Mouse (Mus musculus) kidney, embryonic 14.5 days (tissue): ENCODE measurements around the gene Ccdc124. TPM values are rescaled to one million over a fixed set of nuclear protein-coding genes. Genes with fewer than 3 reads are reported as not detected.
"Not testable (repeated sequence)": the region's sequence is repeated elsewhere in the genome, so short reads cannot be mapped to it uniquely, and the experiment has no call there.

Experiments
- ATAC-seq: fragments of 200-750 bp; cut with Nextera tagmentation; 2 replicates; pipeline ENCODE4 v1.8.0; 2017; ENCODE audit warnings: moderate number of reproducible peaks, mild to moderate bottlenecking, moderate TSS enrichment, moderate library complexity; ENCODE audit not compliant: low FRiP score, low TSS enrichment
- H3K27ac ChIP-seq: fragments of 300-500 bp; sonication (generic); 2 replicates; pipeline ENCODE4 v1.5.1; 2014; ENCODE audit warnings: low read depth, mild to moderate bottlenecking, low read length, moderate library complexity, mixed read lengths
- H3K27me3 ChIP-seq: fragments of 300-500 bp; sonication (generic); 2 replicates; pipeline ENCODE4 v1.6.1; 2014; ENCODE audit warnings: mild to moderate bottlenecking, low read length; ENCODE audit not compliant: control insufficient read depth, insufficient read depth
- H3K36me3 ChIP-seq: fragments of 300-500 bp; sonication (generic); 2 replicates; pipeline ENCODE4 v1.6.1; 2014; ENCODE audit warnings: low read length, mixed read lengths; ENCODE audit not compliant: control insufficient read depth, insufficient read depth
- H3K4me1 ChIP-seq: fragments of 300-500 bp; sonication (generic); 2 replicates; pipeline ENCODE4 v1.6.1; 2014; ENCODE audit warnings: low read length, mixed read lengths; ENCODE audit not compliant: control insufficient read depth, insufficient read depth
- H3K4me2 ChIP-seq: fragments of 300-500 bp; sonication (generic); replicated peaks from 2 replicates; pipeline ENCODE4 v1.6.1; 2014; ENCODE audit warnings: low read depth, mild to moderate bottlenecking, low read length
- H3K4me3 ChIP-seq: fragments of 300-500 bp; sonication (generic); 2 replicates; pipeline ENCODE4 v1.5.1; 2014; ENCODE audit warnings: mild to moderate bottlenecking, low read length
- H3K9ac ChIP-seq: fragments of 300-500 bp; sonication (generic); 2 replicates; pipeline ENCODE4 v1.6.1; 2014; ENCODE audit warnings: low read depth, mild to moderate bottlenecking, low read length, moderate library complexity
- H3K9me3 ChIP-seq: fragments of 300-500 bp; sonication (generic); 2 replicates; pipeline ENCODE4 v1.6.1; 2016; ENCODE audit warnings: low read length; ENCODE audit not compliant: control insufficient read depth
- WGBS: fragments of 180-500 bp; shearing (Covaris S2); extraction: QIAGEN DNeasy Blood & Tissue Kit; methylation state at CpG from one replicate; pipeline ENCODE4 v1.1.7; 2014; 5-methylcytosine and 5-hydroxymethylcytosine counted together
- polyA plus RNA-seq: library from polyadenylated mRNA; unstranded; fragments of >200 nt; fragmentation: Nextera tagmentation; extraction: Ambion mirVana; gene quantifications from 2 replicates; pipeline ENCODE4 v1.2.1, GENCODE M21; 2014

Ccdc124 gene
- polyA plus RNA-seq, 1 experiment from 2014 or later, result 117 TPM

- no peaks in the 10 kb centered on the region for H3K36me3 ChIP-seq
- ATAC-seq, result no peak
- H3K4me3 ChIP-seq, result no peak overlapping the region
- H3K27ac ChIP-seq, result no peak overlapping the region
- H3K9ac ChIP-seq, result no peak overlapping the region
- no peaks in the 10 kb centered on the region for H3K4me1 ChIP-seq
- H3K27me3 ChIP-seq, result no peaks in the 10 kb centered on the region
- H3K9me3 ChIP-seq, result peaks cover 3% of the 10 kb centered on the region; the same call in 1 of the 2 replicates
- H3K4me2 ChIP-seq, result no peak overlapping the region
- WGBS, result 88% methylated on average over 1 of the region's 1 CpGs
These were observed 45.9 kb downstream of the Ccdc124 start for GRCm38 (mm10) chr8:70827796-70828195.

GRCm38 (mm10) chr8:70827010-70827409 lies 46.7 kb downstream of the Ccdc124 start:
- Histone ChIP-seq H3K27me3 (no peaks in the 10 kb centered on the region), H3K4me3 (no peak overlapping the region), H3K27ac (no peak overlapping the region), H3K9me3 (peaks cover 3% of the 10 kb centered on the region; the same call in 1 of the 2 replicates), H3K9ac (no peak overlapping the region), H3K36me3 (no peaks in the 10 kb centered on the region), H3K4me1 (no peaks in the 10 kb centered on the region), H3K4me2 (no peak overlapping the region)
- WGBS, result 93% methylated on average over 2 of the region's 2 CpGs
- no peak for ATAC-seq

- Histone ChIP-seq H3K4me1 (peaks cover 2% of the 10 kb centered on the region; the same call in 1 of the 2 replicates), H3K9ac (no peak overlapping the region), H3K36me3 (no peaks in the 10 kb centered on the region), H3K4me2 (no peak overlapping the region), H3K27ac (no peak overlapping the region), H3K9me3 (peaks cover 3% of the 10 kb centered on the region; the same call in 1 of the 2 replicates), H3K27me3 (no peaks in the 10 kb centered on the region), H3K4me3 (no peak overlapping the region)
- 68% methylated on average over 8 of the region's 8 CpGs for WGBS
- ATAC-seq, result no peak
These were observed 47.9 kb downstream of the Ccdc124 start for GRCm38 (mm10) chr8:70825816-70826215.

GRCm38 (mm10) chr8:70823802-70824201 lies 49.9 kb downstream of the Ccdc124 start:
- Histone ChIP-seq H3K9ac (no peak overlapping the region), H3K27ac (no peak overlapping the region), H3K27me3 (no peaks in the 10 kb centered on the region), H3K9me3 (peaks cover 9% of the 10 kb centered on the region; the same call in 1 of the 2 replicates), H3K4me3 (no peak overlapping the region), H3K36me3 (no peaks in the 10 kb centered on the region), H3K4me1 (peaks cover 7% of the 10 kb centered on the region; the same call in 1 of the 2 replicates), H3K4me2 (no peak overlapping the region)
- ATAC-seq, result no peak
- 79% methylated on average over 7 of the region's 7 CpGs for WGBS

GRCm38 (mm10) chr8:70822594-70822993 lies 51.1 kb downstream of the Ccdc124 start:
- not testable (repeated sequence) for H3K9ac ChIP-seq, ATAC-seq, H3K4me2 ChIP-seq, H3K4me3 ChIP-seq, H3K27me3 ChIP-seq, H3K27ac ChIP-seq, H3K4me1 ChIP-seq, H3K36me3 ChIP-seq
- 92% methylated on average over 3 of the region's 3 CpGs for WGBS
- peaks cover 13% of the 10 kb centered on the region; the same call in 1 of the 2 replicates for H3K9me3 ChIP-seq

GRCm38 (mm10) chr8:70821992-70822391 lies 51.7 kb downstream of the Ccdc124 start:
- Histone ChIP-seq H3K27ac (no peak overlapping the region), H3K4me1 (peaks cover 7% of the 10 kb centered on the region; the same call in 1 of the 2 replicates), H3K4me3 (no peak overlapping the region), H3K4me2 (no peak overlapping the region), H3K9me3 (peaks cover 12% of the 10 kb centered on the region; the same call in 1 of the 2 replicates), H3K9ac (no peak overlapping the region), H3K27me3 (0 out of 2 replicates have a peak, but pooled peaks cover 2% of the 10 kb centered on the region), H3K36me3 (no peaks in the 10 kb centered on the region)
- WGBS, result 34% methylated on average over 11 of the region's 11 CpGs
- no peak for ATAC-seq

GRCm38 (mm10) chr8:70821399-70821962 lies 52.3 kb downstream of the Ccdc124 start:
- no peak overlapping the region for H3K4me2 ChIP-seq
- peak; percentile 40 for ATAC-seq
- no peaks in the 10 kb centered on the region for H3K36me3 ChIP-seq
- no peak overlapping the region for H3K4me3 ChIP-seq
- 0 out of 2 replicates have a peak, but pooled peaks cover 10% of the 10 kb centered on the region for H3K9me3 ChIP-seq
- 18% methylated on average over 24 of the region's 30 CpGs for WGBS
- H3K9ac ChIP-seq, result no peak overlapping the region
- 0 out of 2 replicates have a peak, but pooled peaks cover 5% of the 10 kb centered on the region for H3K27me3 ChIP-seq
- no peak overlapping the region for H3K27ac ChIP-seq
- H3K4me1 ChIP-seq, result peaks cover 7% of the 10 kb centered on the region; the same call in 1 of the 2 replicates

GRCm38 (mm10) chr8:70820101-70820935 lies 53.4 kb downstream of the Ccdc124 start:
- Histone ChIP-seq H3K27ac (no peak overlapping the region; the same call in 1 of the 2 replicates), H3K27me3 (0 out of 2 replicates have a peak, but pooled peaks cover 6% of the 10 kb centered on the region), H3K9me3 (0 out of 2 replicates have a peak, but pooled peaks cover 10% of the 10 kb centered on the region), H3K4me3 (peak overlapping the region; percentile 22), H3K36me3 (no peaks in the 10 kb centered on the region), H3K4me1 (peaks cover 7% of the 10 kb centered on the region; the same call in 1 of the 2 replicates), H3K4me2 (peak overlapping the region; percentile 43), H3K9ac (no peak overlapping the region)
- ATAC-seq, result peak; percentile 84
- 1% methylated on average over 31 of the region's 31 CpGs for WGBS
